Mouse (Mus musculus) CH12.LX (cell line): ENCODE measurements at regions not wholly inside any gene's neighbourhood (a gene's known extent, or its start where the extent isn't known, plus 50 kb on each side); places are given as distances from the start of the nearest gene placed in this dataset.

Experiments used
- DNase-seq: peaks from one replicate; pipeline ENCODE4 v3.0.0-alpha.2; 2013; ENCODE audit errors: extremely low read depth
- H3K27ac ChIP-seq: 2 replicates; pipeline ENCODE4 v1.5.1; 2012; ENCODE audit warnings: low read depth, mild to moderate bottlenecking, control low read depth, moderate library complexity; ENCODE audit not compliant: insufficient read depth
- H3K27me3 ChIP-seq: replicated peaks from 2 replicates; pipeline ENCODE3; 2012; ENCODE audit warnings: inconsistent platforms
- H3K36me3 ChIP-seq, 2 experiments: replicated peaks in 1 of 2; 2 replicates each; pipeline versions ENCODE3 to v1.6.1; 2012; ENCODE audit warnings: inconsistent platforms in 1 of 2, low read length in 1 of 2, mild to moderate bottlenecking in 1 of 2, mixed read lengths in 1 of 2, moderate library complexity in 1 of 2; ENCODE audit not compliant: control insufficient read depth in 1 of 2, insufficient read depth in 1 of 2
- H3K4me1 ChIP-seq, 2 experiments: 2 replicates each; pipeline ENCODE4 v1.6.1; 2012; ENCODE audit warnings: inconsistent platforms in 1 of 2, moderate library complexity in 1 of 2; ENCODE audit not compliant: insufficient read depth in 2 of 2, control insufficient read depth in 1 of 2
- H3K4me2 ChIP-seq: 2 replicates; pipeline ENCODE4 v1.6.1; 2012; ENCODE audit warnings: low read depth, mild to moderate bottlenecking, control low read depth; ENCODE audit not compliant: poor library complexity, insufficient read depth, severe bottlenecking
- H3K4me3 ChIP-seq, 3 experiments: fragments of 150-350 bp in 1 of 3; sonication (generic) in 1 of 3; replicated peaks in 1 of 3; 2 replicates each; pipeline versions ENCODE3 to v1.5.1; 2011 to 2012; ENCODE audit warnings: low read depth in 2 of 3, low read length in 2 of 3, mild to moderate bottlenecking in 2 of 3, moderate library complexity in 2 of 3, control low read depth in 1 of 3, improper control_type of control experiment in 1 of 3, inconsistent platforms in 1 of 3, mixed read lengths in 1 of 3; ENCODE audit not compliant: poor library complexity in 1 of 3
- H3K79me2 ChIP-seq: replicated peaks from 2 replicates; pipeline ENCODE4 v1.6.1; 2012; ENCODE audit warnings: mild to moderate bottlenecking, moderate library complexity; ENCODE audit not compliant: control insufficient read depth, poor library complexity, insufficient read depth, severe bottlenecking; ENCODE audit errors: extremely low read depth
- H3K9ac ChIP-seq: 2 replicates; pipeline ENCODE4 v1.6.1; 2012; ENCODE audit warnings: low read depth, mild to moderate bottlenecking, control low read depth, moderate library complexity; ENCODE audit not compliant: insufficient read depth
- H3K9me3 ChIP-seq: replicated peaks from 2 replicates; pipeline ENCODE3; 2012; ENCODE audit warnings: low read length, inconsistent platforms, mixed read lengths
- BHLHE40 ChIP-seq: IDR thresholded peaks from 2 replicates; pipeline ENCODE4 v1.6.1; 2011; ENCODE audit warnings: mild to moderate bottlenecking, low read depth, low read length, improper control_type of control experiment
- CHD2 ChIP-seq: IDR thresholded peaks from 2 replicates; pipeline ENCODE4 v1.6.1; 2011; ENCODE audit warnings: low read length, improper control_type of control experiment
- CTCF ChIP-seq, 2 experiments: IDR thresholded peaks in 1 of 2; conservative IDR thresholded peaks in 1 of 2; 2 replicates each; pipeline ENCODE4 v1.5.1; 2011 to 2012; ENCODE audit warnings: low read depth in 2 of 2, low read length in 2 of 2, improper control_type of control experiment in 1 of 2, inconsistent platforms in 1 of 2, mild to moderate bottlenecking in 1 of 2, moderate library complexity in 1 of 2
- E2F4 ChIP-seq: IDR thresholded peaks from 2 replicates; pipeline ENCODE4 v1.6.1; 2011; ENCODE audit warnings: low read depth, low read length, improper control_type of control experiment; ENCODE audit not compliant: insufficient replicate concordance
- ELF1 ChIP-seq: IDR thresholded peaks from 2 replicates; pipeline ENCODE4 v1.6.1; 2014; ENCODE audit warnings: low read depth, mild to moderate bottlenecking, inconsistent platforms, low read length, improper control_type of control experiment
- ETS1 ChIP-seq: conservative IDR thresholded peaks from 2 replicates; pipeline ENCODE4 v1.6.1; 2012; ENCODE audit warnings: low read depth, mild to moderate bottlenecking, inconsistent platforms, low read length, improper control_type of control experiment, moderate library complexity
- GABPA ChIP-seq: IDR thresholded peaks from 2 replicates; pipeline ENCODE4 v1.6.1; 2012; ENCODE audit warnings: low read depth, low read length, improper control_type of control experiment, inconsistent platforms; ENCODE audit not compliant: insufficient replicate concordance
- HCFC1 ChIP-seq: IDR thresholded peaks from 2 replicates; pipeline ENCODE4 v1.6.1; 2012; ENCODE audit warnings: low read depth, mild to moderate bottlenecking, inconsistent platforms, low read length, improper control_type of control experiment
- IRF4 ChIP-seq: IDR thresholded peaks from 2 replicates; pipeline ENCODE4 v1.6.1; 2014; ENCODE audit warnings: low read depth, mild to moderate bottlenecking, inconsistent platforms, low read length, improper control_type of control experiment
- JUN ChIP-seq: IDR thresholded peaks from 2 replicates; pipeline ENCODE4 v1.6.1; 2011; ENCODE audit warnings: low read depth, mild to moderate bottlenecking, low read length, improper control_type of control experiment, moderate library complexity; ENCODE audit not compliant: insufficient read depth
- JUND ChIP-seq: conservative IDR thresholded peaks from 2 replicates; pipeline ENCODE4 v1.6.1; 2011; ENCODE audit warnings: low read depth, low read length, improper control_type of control experiment
- MAZ ChIP-seq: IDR thresholded peaks from 2 replicates; pipeline ENCODE4 v1.6.1; 2012; ENCODE audit warnings: low read depth, mild to moderate bottlenecking, inconsistent platforms, low read length, improper control_type of control experiment, moderate library complexity
- MEF2A ChIP-seq: IDR thresholded peaks from 2 replicates; pipeline ENCODE4 v1.6.1; 2014; ENCODE audit warnings: low read depth, mild to moderate bottlenecking, inconsistent platforms, low read length, improper control_type of control experiment, borderline replicate concordance
- MYC ChIP-seq: IDR thresholded peaks from 2 replicates; pipeline ENCODE4 v1.6.1; 2011; ENCODE audit warnings: low read depth, mild to moderate bottlenecking, improper control_type of control experiment, low read length
- NRF1 ChIP-seq: IDR thresholded peaks from 2 replicates; pipeline ENCODE4 v1.6.1; 2014; ENCODE audit warnings: low read depth, mild to moderate bottlenecking, inconsistent platforms, low read length, improper control_type of control experiment, moderate library complexity
- PAX5 ChIP-seq: IDR thresholded peaks from 2 replicates; pipeline ENCODE4 v1.6.1; 2012; ENCODE audit warnings: low read length, inconsistent platforms, mixed read lengths
- POLR2AphosphoS2 ChIP-seq: IDR thresholded peaks from 2 replicates; pipeline ENCODE4 v1.6.1; 2011; ENCODE audit warnings: low read depth, low read length, improper control_type of control experiment
- SMC3 ChIP-seq: IDR thresholded peaks from 2 replicates; pipeline ENCODE4 v1.6.1; 2011; ENCODE audit warnings: low read depth, low read length, improper control_type of control experiment
- TCF12 ChIP-seq: IDR thresholded peaks from 2 replicates; pipeline ENCODE4 v1.6.1; 2014; ENCODE audit warnings: low read depth, mild to moderate bottlenecking, inconsistent platforms, low read length, improper control_type of control experiment
- USF1 ChIP-seq: IDR thresholded peaks from 2 replicates; pipeline ENCODE4 v1.6.1; 2014; ENCODE audit warnings: low read depth, mild to moderate bottlenecking, inconsistent platforms, low read length, improper control_type of control experiment
- ZKSCAN1 ChIP-seq: IDR thresholded peaks from 2 replicates; pipeline ENCODE4 v1.6.1; 2012; ENCODE audit warnings: low read depth, inconsistent platforms, low read length, improper control_type of control experiment, borderline replicate concordance
- ZNF384 ChIP-seq: IDR thresholded peaks from 2 replicates; pipeline ENCODE4 v1.6.1; 2012; ENCODE audit warnings: low read depth, low read length, improper control_type of control experiment, inconsistent platforms
- dilution Hi-C: fragments of 300-500 bp; cut with MboI; formaldehyde crosslinking; loops from 2 replicates; pipeline ENCODE4 v1.14.3; 2020; ENCODE audit warnings: low sequenced_read_pairs; ENCODE audit not compliant: extremely low pct_unique_long_range_greater_than_20kb, extremely low pct_ligation_motif_present
- in situ Hi-C: fragments of 300-500 bp; cut with MboI; formaldehyde crosslinking; loops from 3 replicates; pipeline ENCODE4 v1.14.3; 2019; ENCODE audit warnings: low sequenced_read_pairs, low pct_ligation_motif_present, low pct_unique_long_range_greater_than_20kb, mixed read lengths

DNA sequence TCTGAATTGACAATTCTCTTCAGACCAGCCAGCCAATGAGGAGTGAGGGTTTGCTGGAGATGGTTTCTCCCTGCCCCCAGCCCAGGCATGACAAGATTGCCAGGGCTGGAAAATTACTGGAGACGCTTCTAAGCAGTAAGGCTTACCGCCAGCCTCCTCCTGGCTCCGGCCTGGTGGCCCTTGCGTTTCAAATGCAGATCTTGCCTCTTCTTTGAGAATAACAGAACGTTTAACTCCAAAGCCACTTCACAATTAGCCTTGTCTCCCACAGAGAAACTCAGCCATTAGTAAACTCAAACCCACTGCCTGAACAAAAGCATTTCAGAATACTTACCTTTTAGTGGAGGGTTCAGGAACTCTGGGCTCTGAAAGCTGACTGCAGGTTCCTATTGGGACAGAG, 150.6 kb upstream of the Ajap1 start:
- dilution Hi-C loops: no loop called here
- DNase-seq: no peak
- no peak for TF ChIP-seq HCFC1
- no peak for TF ChIP-seq MEF2A
- TF ChIP-seq JUND: no peak
- no peak for TF ChIP-seq ETS1
- TF ChIP-seq CTCF (conservative IDR thresholded peaks at IDR 0.05 in 1 of 2, IDR thresholded peaks at IDR 0.05 in 1 of 2; ENCODE audit: low read depth in 2 of 2, low read length in 2 of 2): no peak
- TF ChIP-seq ZKSCAN1: no peak
- TF ChIP-seq JUN: no peak
- TF ChIP-seq NRF1: no peak
- no peak for TF ChIP-seq SMC3
- no peak for TF ChIP-seq PAX5
- TF ChIP-seq MYC: no peak
- TF ChIP-seq USF1: no peak
- no peak for TF ChIP-seq BHLHE40

DNA sequence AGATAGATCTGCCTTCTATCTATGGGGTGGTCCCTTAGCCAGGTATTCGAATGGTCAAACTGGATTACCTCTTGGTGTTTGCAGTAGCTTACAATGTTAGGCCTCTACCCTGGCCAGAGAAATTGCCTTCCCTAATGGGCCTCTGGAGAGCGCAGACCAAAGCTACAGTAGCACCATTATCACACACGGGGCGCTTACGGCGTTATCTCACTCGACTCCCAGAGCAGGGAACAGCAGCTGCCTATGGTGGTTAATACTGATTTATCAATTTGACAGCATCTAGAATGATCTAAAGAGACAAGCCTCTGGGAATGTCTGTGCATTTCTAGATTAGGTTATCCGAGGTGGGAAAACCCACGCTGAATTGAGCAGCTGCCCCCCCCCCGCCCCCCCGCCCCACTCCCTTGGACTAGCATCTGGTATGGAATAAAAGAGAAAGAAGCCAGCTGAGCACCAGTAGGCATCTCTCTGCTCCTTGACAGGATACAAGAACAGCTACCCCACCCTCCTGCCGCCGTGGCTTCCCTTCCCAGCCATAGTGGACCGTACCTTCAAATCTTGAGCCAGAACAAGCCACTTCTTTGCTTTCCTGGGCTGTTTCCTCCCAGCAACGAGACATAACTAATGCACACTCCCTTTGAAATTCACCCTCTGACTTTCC, 151.7 kb upstream of the Ajap1 start:
- Histone ChIP-seq H3K4me3 (no peak overlapping the region), H3K4me2 (no peak overlapping the region), H3K36me3 (no peaks in the 10 kb centered on the region), H3K79me2 (no peaks in the 10 kb centered on the region), H3K27me3 (no peaks in the 10 kb centered on the region), H3K27ac (no peak overlapping the region), H3K9me3 (peaks cover 88% of the 10 kb centered on the region), H3K9ac (no peak overlapping the region), H3K4me1 (no peaks in the 10 kb centered on the region)
- no peak for DNase-seq
- TF ChIP-seq SMC3 (no peak), ZNF384 (no peak), CHD2 (no peak)
- in situ Hi-C loops (no loop called here), dilution Hi-C loops (no loop called here)

More for the DNA sequence above, 150.6 kb upstream of the Ajap1 start:
- H3K4me3 ChIP-seq: no peak overlapping the region
- no peaks in the 10 kb centered on the region for H3K36me3 ChIP-seq
- no peaks in the 10 kb centered on the region for H3K4me1 ChIP-seq
- H3K27me3 ChIP-seq: no peaks in the 10 kb centered on the region
- H3K79me2 ChIP-seq: no peaks in the 10 kb centered on the region
- no peak overlapping the region for H3K4me2 ChIP-seq
- no peak overlapping the region for H3K27ac ChIP-seq
- peaks cover 84% of the 10 kb centered on the region for H3K9me3 ChIP-seq
- in situ Hi-C loops: no loop called here
- H3K9ac ChIP-seq: no peak overlapping the region

DNA sequence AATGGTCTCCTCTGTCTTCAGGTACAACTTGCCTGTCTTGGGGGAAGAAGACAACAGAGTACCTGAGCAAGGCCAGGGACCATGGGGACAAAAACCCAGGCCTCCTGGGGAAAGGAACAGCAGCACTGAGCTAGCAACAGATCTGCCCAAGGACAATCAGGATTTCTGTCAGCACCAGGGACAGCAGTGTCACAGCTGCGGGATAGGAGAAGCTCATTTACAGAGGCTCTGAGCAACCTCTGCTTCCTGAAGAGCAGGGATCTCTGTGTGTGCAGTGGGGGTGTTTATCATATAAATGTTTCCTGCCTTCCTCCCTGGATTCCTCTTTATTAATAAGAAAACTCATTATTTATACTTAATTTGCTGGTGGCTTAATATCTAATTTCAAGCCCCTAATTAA, 155.4 kb upstream of the Ajap1 start:
- in situ Hi-C loops: no loop called here
- Histone ChIP-seq H3K79me2 (no peaks in the 10 kb centered on the region), H3K9me3 (peaks cover 91% of the 10 kb centered on the region), H3K27me3 (no peaks in the 10 kb centered on the region), H3K4me3 (no peak overlapping the region), H3K27ac (no peak overlapping the region), H3K4me2 (no peak overlapping the region), H3K4me1 (no peaks in the 10 kb centered on the region), H3K36me3 (no peaks in the 10 kb centered on the region), H3K9ac (no peak overlapping the region)
- dilution Hi-C loops: no loop called here
- TF ChIP-seq ELF1 (no peak), E2F4 (no peak), JUND (no peak), NRF1 (no peak), IRF4 (no peak), MAZ (no peak), CHD2 (no peak), GABPA (no peak), PAX5 (no peak), POLR2AphosphoS2 (no peak), USF1 (no peak), MEF2A (no peak), CTCF (conservative IDR thresholded peaks at IDR 0.05 in 1 of 2, IDR thresholded peaks at IDR 0.05 in 1 of 2; ENCODE audit: low read depth in 2 of 2, low read length in 2 of 2) (no peak), TCF12 (no peak)
- no peak for DNase-seq
